Mouse (Mus musculus): ENCODE measurements at regions not wholly inside any gene's neighbourhood (a gene's known extent, or its start where the extent isn't known, plus 50 kb on each side); places are given as distances from the start of the nearest gene placed in this dataset.

GRCm38 (mm10) chr1:73685734-73686133 lies 438.5 kb downstream of the Tns1 start:
- WGBS = 77% methylated on average over 4 of the region's 4 CpGs
- H3K4me2 ChIP-seq (ENCODE audit: low read depth, low read length) = no peak overlapping the region
- no peak for ATAC-seq (ENCODE audit: low read depth)
- no peak overlapping the region for H3K27ac ChIP-seq (ENCODE audit: low read depth, low read length)
- H3K4me3 ChIP-seq (ENCODE audit: low read depth, low read length) = no peak overlapping the region
- no peak overlapping the region for H3K9ac ChIP-seq (replicated peaks; ENCODE audit: low read depth, low read length)
- no peaks in the 10 kb centered on the region for H3K36me3 ChIP-seq (ENCODE audit: control insufficient read depth, insufficient read depth, low read length)
- H3K9me3 ChIP-seq (ENCODE audit: control insufficient read depth, low read length) = no peaks in the 10 kb centered on the region
- no peaks in the 10 kb centered on the region for H3K4me1 ChIP-seq (ENCODE audit: control insufficient read depth, insufficient read depth, low read length)
- H3K27me3 ChIP-seq (ENCODE audit: control insufficient read depth, insufficient read depth, low read length) = no peaks in the 10 kb centered on the region

- H3K4me3 ChIP-seq (ENCODE audit: low read depth, low read length) = no peak overlapping the region
- H3K27me3 ChIP-seq (ENCODE audit: control insufficient read depth, insufficient read depth, low read length) = no peaks in the 10 kb centered on the region
- no peak for ATAC-seq (ENCODE audit: low read depth)
- H3K36me3 ChIP-seq (ENCODE audit: control insufficient read depth, insufficient read depth, low read length) = no peaks in the 10 kb centered on the region
- H3K27ac ChIP-seq (ENCODE audit: low read depth, low read length) = no peak overlapping the region
- no peak overlapping the region for H3K9ac ChIP-seq (replicated peaks; ENCODE audit: low read depth, low read length)
- no peaks in the 10 kb centered on the region for H3K9me3 ChIP-seq (ENCODE audit: control insufficient read depth, low read length)
- 95% methylated on average over 4 of the region's 4 CpGs for WGBS
- H3K4me2 ChIP-seq (ENCODE audit: low read depth, low read length) = no peak overlapping the region
- H3K4me1 ChIP-seq (ENCODE audit: control insufficient read depth, insufficient read depth, low read length) = no peaks in the 10 kb centered on the region
Measured at GRCm38 (mm10) chr1:73685066-73685465, 439.2 kb downstream of the Tns1 start.

- H3K4me1 ChIP-seq (ENCODE audit: control insufficient read depth, insufficient read depth, low read length) = no peaks in the 10 kb centered on the region
- no peaks in the 10 kb centered on the region for H3K27me3 ChIP-seq (ENCODE audit: control insufficient read depth, insufficient read depth, low read length)
- no peaks in the 10 kb centered on the region for H3K36me3 ChIP-seq (ENCODE audit: control insufficient read depth, insufficient read depth, low read length)
- no peak for ATAC-seq (ENCODE audit: low read depth)
- H3K27ac ChIP-seq (ENCODE audit: low read depth, low read length) = no peak overlapping the region
- H3K4me3 ChIP-seq (ENCODE audit: low read depth, low read length) = no peak overlapping the region
- H3K9me3 ChIP-seq (ENCODE audit: control insufficient read depth, low read length) = no peaks in the 10 kb centered on the region
- no peak overlapping the region for H3K9ac ChIP-seq (replicated peaks; ENCODE audit: low read depth, low read length)
- 92% methylated on average over 5 of the region's 5 CpGs for WGBS
- H3K4me2 ChIP-seq (ENCODE audit: low read depth, low read length) = no peak overlapping the region
Measured at GRCm38 (mm10) chr1:73684166-73684565, 440.1 kb downstream of the Tns1 start.

- ATAC-seq (ENCODE audit: low read depth) = no peak
Measured at GRCm38 (mm10) chr1:73683132-73683888, 440.9 kb downstream of the Tns1 start.

GRCm38 (mm10) chr1:73681697-73682096 lies 442.6 kb downstream of the Tns1 start:
- WGBS = 68% methylated on average over 1 of the region's 1 CpGs
- no peaks in the 10 kb centered on the region for H3K4me1 ChIP-seq (ENCODE audit: control insufficient read depth, insufficient read depth, low read length)
- no peak overlapping the region for H3K9ac ChIP-seq (replicated peaks; ENCODE audit: low read depth, low read length)
- no peaks in the 10 kb centered on the region for H3K9me3 ChIP-seq (ENCODE audit: control insufficient read depth, low read length)
- H3K36me3 ChIP-seq (ENCODE audit: control insufficient read depth, insufficient read depth, low read length) = no peaks in the 10 kb centered on the region
- no peaks in the 10 kb centered on the region for H3K27me3 ChIP-seq (ENCODE audit: control insufficient read depth, insufficient read depth, low read length)
- H3K4me2 ChIP-seq (ENCODE audit: low read depth, low read length) = no peak overlapping the region
- H3K4me3 ChIP-seq (ENCODE audit: low read depth, low read length) = no peak overlapping the region
- H3K27ac ChIP-seq (ENCODE audit: low read depth, low read length) = no peak overlapping the region
- no peak for ATAC-seq (ENCODE audit: low read depth)

More at GRCm38 (mm10) chr1:73683132-73683888, 440.9 kb downstream of the Tns1 start:
- no peaks in the 10 kb centered on the region for H3K27me3 ChIP-seq (ENCODE audit: control insufficient read depth, insufficient read depth, low read length)
- H3K9me3 ChIP-seq (ENCODE audit: control insufficient read depth, low read length) = no peaks in the 10 kb centered on the region
- H3K27ac ChIP-seq (ENCODE audit: low read depth, low read length) = no peak overlapping the region
- H3K9ac ChIP-seq (replicated peaks; ENCODE audit: low read depth, low read length) = no peak overlapping the region
- no peak overlapping the region for H3K4me3 ChIP-seq (ENCODE audit: low read depth, low read length)
- no peak overlapping the region for H3K4me2 ChIP-seq (ENCODE audit: low read depth, low read length)
- WGBS = 77% methylated on average over 4 of the region's 4 CpGs
- H3K36me3 ChIP-seq (ENCODE audit: control insufficient read depth, insufficient read depth, low read length) = no peaks in the 10 kb centered on the region
- no peaks in the 10 kb centered on the region for H3K4me1 ChIP-seq (ENCODE audit: control insufficient read depth, insufficient read depth, low read length)

GRCm38 (mm10) chr1:73680829-73681228 lies 443.4 kb downstream of the Tns1 start:
- Histone ChIP-seq H3K4me2 (ENCODE audit: low read depth, low read length) (no peak overlapping the region), H3K27ac (ENCODE audit: low read depth, low read length) (no peak overlapping the region), H3K4me3 (ENCODE audit: low read depth, low read length) (no peak overlapping the region), H3K4me1 (ENCODE audit: control insufficient read depth, insufficient read depth, low read length) (no peaks in the 10 kb centered on the region), H3K27me3 (ENCODE audit: control insufficient read depth, insufficient read depth, low read length) (no peaks in the 10 kb centered on the region), H3K9ac (replicated peaks; ENCODE audit: low read depth, low read length) (no peak overlapping the region), H3K9me3 (ENCODE audit: control insufficient read depth, low read length) (no peaks in the 10 kb centered on the region), H3K36me3 (ENCODE audit: control insufficient read depth, insufficient read depth, low read length) (no peaks in the 10 kb centered on the region)
- 96% methylated on average over 3 of the region's 3 CpGs for WGBS
- no peak for ATAC-seq (ENCODE audit: low read depth)

- no peak overlapping the region for H3K4me2 ChIP-seq (ENCODE audit: low read depth, low read length)
- H3K27me3 ChIP-seq (ENCODE audit: control insufficient read depth, insufficient read depth, low read length) = no peaks in the 10 kb centered on the region
- no peaks in the 10 kb centered on the region for H3K4me1 ChIP-seq (ENCODE audit: control insufficient read depth, insufficient read depth, low read length)
- no peak overlapping the region for H3K27ac ChIP-seq (ENCODE audit: low read depth, low read length)
- no peaks in the 10 kb centered on the region for H3K36me3 ChIP-seq (ENCODE audit: control insufficient read depth, insufficient read depth, low read length)
- WGBS = 67% methylated on average over 1 of the region's 1 CpGs
- no peak overlapping the region for H3K9ac ChIP-seq (replicated peaks; ENCODE audit: low read depth, low read length)
- no peak overlapping the region for H3K4me3 ChIP-seq (ENCODE audit: low read depth, low read length)
- H3K9me3 ChIP-seq (ENCODE audit: control insufficient read depth, low read length) = no peaks in the 10 kb centered on the region
- ATAC-seq (ENCODE audit: low read depth) = no peak
Measured at GRCm38 (mm10) chr1:73673851-73674235, 450.4 kb downstream of the Tns1 start.

GRCm38 (mm10) chr1:73673191-73673850 lies 450.9 kb downstream of the Tns1 start:
- no peak for ATAC-seq (ENCODE audit: low read depth)
- no peaks in the 10 kb centered on the region for H3K9me3 ChIP-seq (ENCODE audit: control insufficient read depth, low read length)
- no peaks in the 10 kb centered on the region for H3K27me3 ChIP-seq (ENCODE audit: control insufficient read depth, insufficient read depth, low read length)
- H3K9ac ChIP-seq (replicated peaks; ENCODE audit: low read depth, low read length) = no peak overlapping the region
- WGBS = 28% methylated on average over 4 of the region's 4 CpGs
- H3K4me3 ChIP-seq (ENCODE audit: low read depth, low read length) = no peak overlapping the region
- no peaks in the 10 kb centered on the region for H3K4me1 ChIP-seq (ENCODE audit: control insufficient read depth, insufficient read depth, low read length)
- no peak overlapping the region for H3K27ac ChIP-seq (ENCODE audit: low read depth, low read length)
- H3K4me2 ChIP-seq (ENCODE audit: low read depth, low read length) = no peak overlapping the region
- H3K36me3 ChIP-seq (ENCODE audit: control insufficient read depth, insufficient read depth, low read length) = no peaks in the 10 kb centered on the region

- Histone ChIP-seq H3K36me3 (ENCODE audit: control insufficient read depth, insufficient read depth, low read length) (no peaks in the 10 kb centered on the region), H3K4me2 (ENCODE audit: low read depth, low read length) (no peak overlapping the region), H3K27me3 (ENCODE audit: control insufficient read depth, insufficient read depth, low read length) (no peaks in the 10 kb centered on the region), H3K4me3 (ENCODE audit: low read depth, low read length) (no peak overlapping the region), H3K27ac (ENCODE audit: low read depth, low read length) (no peak overlapping the region), H3K9me3 (ENCODE audit: control insufficient read depth, low read length) (no peaks in the 10 kb centered on the region), H3K9ac (replicated peaks; ENCODE audit: low read depth, low read length) (no peak overlapping the region), H3K4me1 (ENCODE audit: control insufficient read depth, insufficient read depth, low read length) (no peaks in the 10 kb centered on the region)
- no peak for ATAC-seq (ENCODE audit: low read depth)
- WGBS = 95% methylated on average over 4 of the region's 4 CpGs
Measured at GRCm38 (mm10) chr1:73672239-73672638, 452.0 kb downstream of the Tns1 start.

All from neural tube, embryonic 14.5 days (tissue).